Mouse (Mus musculus) lung, embryonic 14.5 days (tissue): ENCODE results near the gene Foxk1. TPM values are rescaled to one million over a fixed set of nuclear protein-coding genes. Genes with fewer than 3 reads are reported as not detected.

Experiments
- ATAC-seq: fragments of 200-750 bp; cut with Nextera tagmentation; 2 replicates; pipeline ENCODE4 v1.8.0; 2017; ENCODE audit warnings: mild to moderate bottlenecking, moderate TSS enrichment, moderate library complexity; ENCODE audit not compliant: insufficient read depth
- DNase-seq: peaks from one replicate; pipeline ENCODE4 v3.0.0-alpha.2; 2015
- H3K27ac ChIP-seq: fragments of 300-500 bp; sonication (generic); 2 replicates; pipeline ENCODE4 v1.5.1; 2014; ENCODE audit warnings: low read depth, mild to moderate bottlenecking, moderate library complexity
- H3K27me3 ChIP-seq: fragments of 300-500 bp; sonication (generic); 2 replicates; pipeline ENCODE4 v1.6.1; 2014; ENCODE audit warnings: low read length, control low read depth; ENCODE audit not compliant: insufficient read depth
- H3K36me3 ChIP-seq: fragments of 300-500 bp; sonication (generic); 2 replicates; pipeline ENCODE4 v1.6.1; 2014; ENCODE audit warnings: control low read depth; ENCODE audit not compliant: insufficient read depth
- H3K4me1 ChIP-seq: fragments of 300-500 bp; sonication (generic); 2 replicates; pipeline ENCODE4 v1.6.1; 2014; ENCODE audit warnings: antibody characterized with exemption, control low read depth; ENCODE audit not compliant: insufficient read depth
- H3K4me2 ChIP-seq: fragments of 300-500 bp; sonication (generic); 2 replicates; pipeline ENCODE4 v1.6.1; 2014; ENCODE audit warnings: mild to moderate bottlenecking
- H3K4me3 ChIP-seq: fragments of 300-500 bp; sonication (generic); 2 replicates; pipeline ENCODE4 v1.5.1; 2014; ENCODE audit warnings: low read depth, low read length
- H3K9ac ChIP-seq: fragments of 300-500 bp; sonication (generic); 2 replicates; pipeline ENCODE4 v1.6.1; 2014
- H3K9me3 ChIP-seq: fragments of 300-500 bp; sonication (generic); 2 replicates; pipeline ENCODE4 v1.6.1; 2016; ENCODE audit warnings: low read depth, low read length, control low read depth
- CTCF ChIP-seq: IDR thresholded peaks from 2 replicates; pipeline ENCODE4 v1.5.1; 2016; ENCODE audit warnings: antibody characterized with exemption, low read depth
- WGBS: fragments of 180-500 bp; shearing (Covaris S2); extraction: QIAGEN DNeasy Blood & Tissue Kit; methylation state at CpG from one replicate; pipeline ENCODE4 v1.1.7; 2014; 5-methylcytosine and 5-hydroxymethylcytosine counted together
- polyA plus RNA-seq: library from polyadenylated mRNA; unstranded; fragments of >200 nt; fragmentation: Nextera tagmentation; extraction: Ambion mirVana; gene quantifications from 2 replicates; pipeline ENCODE4 v1.2.1, GENCODE M21; 2014

Foxk1 gene
- polyA plus RNA-seq, 1 experiment from 2014 or later = 7.9 TPM

GRCm38 (mm10) chr5:142443514-142443913 is 42.2 kb downstream of the Foxk1 start:
- no peak overlapping the region for H3K27ac ChIP-seq
- no peak for TF ChIP-seq CTCF
- WGBS = 74% methylated on average over 15 of the region's 15 CpGs
- H3K4me2 ChIP-seq = no peak overlapping the region
- H3K36me3 ChIP-seq = 0 out of 2 replicates have a peak, but pooled peaks cover 4% of the 10 kb centered on the region
- H3K27me3 ChIP-seq = no peaks in the 10 kb centered on the region
- ATAC-seq = no peak
- peaks cover 25% of the 10 kb centered on the region for H3K4me1 ChIP-seq
- peak; percentile 16 for DNase-seq
- H3K4me3 ChIP-seq = no peak overlapping the region
- no peaks in the 10 kb centered on the region for H3K9me3 ChIP-seq
- H3K9ac ChIP-seq = no peak overlapping the region

- Histone ChIP-seq H3K9ac (no peak overlapping the region), H3K4me1 (peaks cover 25% of the 10 kb centered on the region), H3K27ac (no peak overlapping the region; the same call in 1 of the 2 replicates), H3K27me3 (no peaks in the 10 kb centered on the region), H3K4me2 (no peak overlapping the region), H3K4me3 (no peak overlapping the region), H3K9me3 (no peaks in the 10 kb centered on the region), H3K36me3 (peaks cover 4% of the 10 kb centered on the region; the same call in 1 of the 2 replicates)
- no peak for TF ChIP-seq CTCF
- 54% methylated on average over 14 of the region's 14 CpGs for WGBS
- DNase-seq (no peak), ATAC-seq (no peak)
These were observed 42.7 kb downstream of the Foxk1 start for GRCm38 (mm10) chr5:142443994-142444393.

- H3K4me1 ChIP-seq = peaks cover 19% of the 10 kb centered on the region
- TF ChIP-seq CTCF = no peak
- H3K4me3 ChIP-seq = no peak overlapping the region
- DNase-seq (no peak), ATAC-seq (no peak)
- 57% methylated on average over 11 of the region's 11 CpGs for WGBS
- peak overlapping the region; percentile 36; the same call in 1 of the 2 replicates for H3K27ac ChIP-seq
- H3K4me2 ChIP-seq = no peak overlapping the region
- H3K9me3 ChIP-seq = no peaks in the 10 kb centered on the region
- peaks cover 12% of the 10 kb centered on the region for H3K36me3 ChIP-seq
- H3K27me3 ChIP-seq = no peaks in the 10 kb centered on the region
- H3K9ac ChIP-seq = no peak overlapping the region
These were observed 43.7 kb downstream of the Foxk1 start for GRCm38 (mm10) chr5:142444791-142445531.

DNA sequence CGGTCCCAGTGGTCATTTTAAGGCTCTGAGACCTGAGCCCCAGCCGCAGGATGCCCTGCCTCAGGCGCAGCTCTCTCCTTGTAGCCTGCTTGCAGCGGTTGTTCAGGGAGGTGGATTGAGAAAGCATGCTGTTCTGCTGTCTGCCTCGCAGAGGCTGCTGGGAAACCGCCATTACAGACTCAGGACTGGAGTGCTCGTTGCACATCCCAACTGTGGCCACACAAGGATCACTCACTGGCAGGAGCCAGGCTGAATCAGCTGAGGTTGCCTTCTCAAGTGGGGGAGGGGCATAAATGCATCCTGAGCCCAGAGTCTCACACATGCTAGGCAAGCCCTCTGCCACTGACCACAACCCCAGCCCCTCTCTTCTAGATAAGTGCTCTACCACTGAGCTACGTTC is 44.4 kb downstream of the Foxk1 start:
- no peak for ATAC-seq
- Histone ChIP-seq H3K27ac (no peak overlapping the region), H3K4me3 (no peak overlapping the region), H3K27me3 (no peaks in the 10 kb centered on the region), H3K4me2 (no peak overlapping the region), H3K36me3 (peaks cover 19% of the 10 kb centered on the region), H3K9ac (no peak overlapping the region), H3K9me3 (no peaks in the 10 kb centered on the region), H3K4me1 (peaks cover 17% of the 10 kb centered on the region)
- no peak for TF ChIP-seq CTCF
- peak; percentile 41 for DNase-seq
- 45% methylated on average over 8 of the region's 8 CpGs for WGBS

DNA sequence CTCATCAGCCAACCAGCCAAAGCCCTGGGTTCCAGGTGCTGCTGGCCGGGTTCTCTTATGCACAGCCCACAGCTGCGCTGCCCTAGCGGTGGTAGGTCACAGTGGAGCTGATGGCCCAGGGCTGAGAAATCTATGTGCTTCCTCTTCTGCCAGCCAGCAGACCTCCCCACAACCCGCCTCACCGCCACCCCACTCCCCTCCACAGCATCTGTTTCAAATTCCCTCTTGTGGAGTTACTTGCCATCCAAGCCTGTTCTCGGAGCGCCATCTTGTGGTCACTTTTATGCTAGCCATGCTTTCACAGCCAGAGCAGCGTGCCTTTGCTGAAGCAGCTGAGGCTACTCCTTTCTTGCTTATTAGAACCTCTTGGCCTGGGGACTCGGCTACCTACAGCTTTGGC is 46.8 kb downstream of the Foxk1 start:
- H3K36me3 ChIP-seq = peaks cover 34% of the 10 kb centered on the region
- ATAC-seq = peak; percentile 77
- WGBS = 4% methylated on average over 9 of the region's 9 CpGs
- H3K27ac ChIP-seq = no peak overlapping the region
- H3K27me3 ChIP-seq = no peaks in the 10 kb centered on the region
- peak; percentile 99 for TF ChIP-seq CTCF
- H3K4me3 ChIP-seq = no peak overlapping the region
- H3K9me3 ChIP-seq = no peaks in the 10 kb centered on the region
- DNase-seq = peak; percentile 99
- H3K4me2 ChIP-seq = peak overlapping the region; percentile 23; the same call in 1 of the 2 replicates
- no peak overlapping the region for H3K9ac ChIP-seq
- peaks cover 6% of the 10 kb centered on the region for H3K4me1 ChIP-seq

- DNase-seq (no peak), ATAC-seq (no peak)
- Histone ChIP-seq H3K4me2 (no peak overlapping the region), H3K4me1 (peaks cover 6% of the 10 kb centered on the region), H3K36me3 (peaks cover 40% of the 10 kb centered on the region), H3K27me3 (no peaks in the 10 kb centered on the region), H3K9me3 (no peaks in the 10 kb centered on the region), H3K4me3 (no peak overlapping the region), H3K27ac (no peak overlapping the region), H3K9ac (no peak overlapping the region)
- no peak for TF ChIP-seq CTCF
- WGBS = 46% methylated on average over 12 of the region's 12 CpGs
These were observed 47.3 kb downstream of the Foxk1 start for GRCm38 (mm10) chr5:142448623-142449022.

GRCm38 (mm10) chr5:142450846-142451245 is 49.5 kb downstream of the Foxk1 start:
- TF ChIP-seq CTCF = no peak

More at GRCm38 (mm10) chr5:142450846-142451245, 49.5 kb downstream of the Foxk1 start:
- H3K4me2 ChIP-seq = no peak overlapping the region
- no peak overlapping the region for H3K27ac ChIP-seq
- no peak for ATAC-seq
- 88% methylated on average over 9 of the region's 9 CpGs for WGBS
- H3K9me3 ChIP-seq = no peaks in the 10 kb centered on the region
- H3K9ac ChIP-seq = no peak overlapping the region
- DNase-seq = no peak
- no peaks in the 10 kb centered on the region for H3K4me1 ChIP-seq
- no peaks in the 10 kb centered on the region for H3K27me3 ChIP-seq
- peaks cover 59% of the 10 kb centered on the region for H3K36me3 ChIP-seq
- H3K4me3 ChIP-seq = no peak overlapping the region
